Mouse (Mus musculus): ENCODE data around the gene Fads3.

Fads3 gene

DNA sequence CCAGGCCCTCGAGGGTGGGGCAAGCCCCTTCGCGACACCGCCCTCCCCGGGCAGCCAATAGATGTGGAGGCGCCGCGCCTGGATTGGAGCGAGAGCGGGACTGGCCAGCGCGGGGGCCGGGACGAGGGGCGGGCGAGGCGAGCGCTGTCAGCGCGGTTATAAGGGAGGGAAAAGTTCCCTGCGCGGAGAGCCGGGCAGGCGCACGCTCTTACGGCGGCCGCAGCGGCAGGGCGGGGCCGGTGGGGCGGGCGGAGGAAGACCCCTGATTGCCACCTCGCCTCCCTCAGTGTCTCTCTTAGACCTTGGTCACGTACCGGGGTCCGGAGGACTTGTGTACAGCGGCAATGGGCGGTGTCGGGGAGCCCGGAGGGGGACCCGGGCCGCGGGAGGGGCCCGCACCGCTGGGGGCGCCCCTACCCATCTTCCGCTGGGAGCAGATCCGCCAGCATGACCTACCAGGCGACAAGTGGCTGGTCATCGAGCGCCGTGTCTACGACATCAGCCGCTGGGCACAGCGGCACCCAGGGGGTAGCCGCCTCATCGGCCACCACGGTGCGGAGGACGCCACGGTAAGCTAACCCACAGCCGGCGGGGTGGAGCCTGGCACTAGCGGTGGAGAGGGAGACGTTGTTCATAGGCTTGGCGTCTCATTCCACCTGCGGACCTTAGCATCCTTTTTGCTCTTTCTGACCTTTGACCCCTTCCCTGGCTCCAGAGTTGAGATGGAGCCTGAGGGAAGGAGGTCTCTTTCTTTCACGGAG is at the start of gene Fads3:
TSS of gene Fads3 (plus strand) at position 182 of the 761 bp plus-strand sequence.
- DNase-seq (ENCODE audit: low read depth, low spot score) = no peak

DNA sequence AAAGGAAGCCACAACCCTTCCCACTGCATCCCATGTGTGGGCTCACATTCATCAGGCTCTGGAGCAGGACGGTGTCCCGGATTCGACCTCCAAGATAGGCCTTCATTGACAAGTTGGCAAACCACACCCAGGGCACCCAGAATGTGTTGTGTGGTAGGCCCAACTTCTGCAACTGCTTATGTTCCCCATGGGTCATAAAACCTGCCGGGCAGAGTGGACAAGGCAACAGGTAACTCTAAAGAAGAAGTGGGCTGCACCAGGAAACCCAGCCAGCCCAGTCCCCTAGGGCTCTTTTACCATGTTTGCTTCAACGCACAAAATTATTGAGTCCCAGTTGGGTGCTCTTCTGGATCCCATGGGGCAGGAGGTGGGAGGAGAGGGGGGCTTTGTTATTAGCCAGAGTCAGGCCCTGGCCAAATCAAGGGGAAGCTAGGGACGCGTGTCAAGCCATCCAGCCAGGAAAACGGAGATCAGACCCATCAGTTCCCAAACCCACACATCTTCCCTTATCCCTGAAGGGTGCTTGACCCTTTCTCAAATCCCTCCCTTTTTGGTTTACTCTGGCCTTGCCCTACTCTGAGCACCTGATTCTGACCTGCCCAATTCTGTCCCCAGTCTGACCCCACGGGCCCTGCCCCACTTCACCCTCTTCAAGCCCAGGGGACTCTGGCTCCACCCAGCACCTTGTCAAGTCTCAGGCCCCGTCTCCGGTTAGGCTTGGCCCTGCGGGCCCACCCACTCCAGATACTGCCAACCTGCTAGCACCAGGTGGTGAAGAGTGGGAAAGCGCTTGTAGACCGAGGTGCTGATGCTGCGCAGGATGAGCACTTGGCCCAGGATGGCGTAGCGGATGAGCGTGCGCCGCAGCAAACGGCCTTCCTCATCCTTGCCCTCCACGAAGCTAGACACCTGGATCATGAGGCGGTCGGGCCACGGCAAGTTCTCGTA is 49.1 kb upstream of the Fads3 start:
- no peak for DNase-seq (ENCODE audit: low read depth, low spot score)

DNA sequence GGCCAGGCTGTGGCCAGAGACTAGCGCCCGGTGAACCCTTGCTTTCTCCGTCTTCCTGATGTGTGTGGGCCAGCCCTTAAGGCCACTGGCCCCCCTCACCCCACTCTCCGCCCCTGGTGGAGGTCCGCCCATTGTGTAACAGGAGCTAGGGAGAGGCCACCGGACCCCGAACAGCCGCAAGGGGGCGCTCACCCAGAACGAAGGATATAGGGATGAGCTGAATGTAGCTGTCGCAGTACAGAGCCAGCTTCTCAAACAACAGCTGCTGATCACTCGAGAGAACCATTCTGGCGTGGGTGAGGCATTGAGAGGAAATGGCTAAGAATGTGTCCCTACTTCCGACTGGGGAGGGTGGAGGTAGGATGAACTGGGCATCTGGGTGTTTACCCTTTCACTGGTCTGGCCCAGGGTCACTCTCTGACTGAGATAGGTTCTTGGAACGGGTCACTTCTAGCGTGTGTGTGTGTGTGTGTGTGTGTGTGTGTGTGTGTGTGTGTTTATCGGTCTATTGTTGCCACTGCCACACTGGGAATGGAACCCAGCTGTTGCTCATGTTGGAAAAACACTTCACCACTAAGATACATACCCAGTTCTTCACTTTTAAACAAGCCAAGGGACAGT is 48.2 kb upstream of the Fads3 start:
- peak; percentile 65 for DNase-seq (ENCODE audit: low read depth, low spot score)

DNA sequence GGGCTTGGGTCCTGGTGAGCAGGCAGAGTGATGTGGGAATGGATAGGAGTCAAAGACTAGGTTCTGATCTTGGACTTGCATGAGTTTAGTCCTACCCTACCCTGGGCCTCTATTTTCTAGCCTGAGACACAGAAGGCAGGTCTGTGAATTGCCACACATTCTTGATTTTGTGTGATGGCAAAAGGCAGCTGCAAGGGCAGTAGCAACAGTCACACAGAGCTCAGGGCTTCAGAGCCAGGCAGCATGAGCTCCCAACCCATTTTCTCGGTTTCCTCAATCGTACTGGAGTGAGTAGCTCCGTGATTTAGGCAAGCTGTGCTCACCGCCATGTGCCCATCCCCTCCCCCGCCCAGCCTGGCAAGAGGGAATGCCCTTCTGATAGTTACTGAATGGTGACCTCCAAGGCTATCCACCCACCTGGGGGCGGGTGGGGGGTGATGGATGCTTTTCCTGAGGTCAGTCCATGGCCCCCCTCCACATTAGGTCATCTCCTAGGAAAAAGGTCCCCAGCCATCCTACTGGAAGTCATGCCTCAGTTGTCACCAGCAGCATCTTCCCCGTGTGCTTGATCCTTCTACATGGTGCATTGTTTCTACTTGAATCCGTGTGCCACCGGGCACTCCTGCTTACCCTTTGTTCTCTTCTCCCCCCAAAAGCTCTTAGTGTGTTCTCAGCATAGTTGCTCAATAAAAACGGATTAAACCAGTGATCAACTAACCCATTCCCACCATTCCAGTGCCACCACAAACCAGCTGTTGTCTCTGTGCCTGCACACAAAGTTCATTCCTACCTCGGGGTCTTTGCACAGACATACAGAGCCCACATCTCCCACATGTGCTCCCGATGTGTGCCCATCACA is 43.9 kb upstream of the Fads3 start:
- no peak for DNase-seq (ENCODE audit: low read depth, low spot score)

DNA sequence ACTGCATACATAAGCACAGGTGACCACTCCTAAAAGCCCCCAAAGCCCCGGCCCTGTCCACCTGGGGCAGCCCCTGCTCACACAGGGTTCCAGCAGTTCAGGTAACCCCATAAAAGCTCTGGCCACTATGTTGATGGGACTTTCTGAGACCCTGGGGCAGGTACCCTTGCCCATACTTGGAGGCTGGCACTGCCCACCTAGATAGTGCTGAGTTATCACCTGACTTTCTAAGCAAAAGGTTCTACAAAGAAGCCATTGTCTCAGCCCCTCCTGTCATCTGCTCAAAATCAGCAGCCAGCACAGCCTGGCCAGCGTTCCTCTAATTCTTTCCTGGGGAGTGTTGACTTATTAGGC is 43.3 kb upstream of the Fads3 start:
- DNase-seq (ENCODE audit: low read depth, low spot score) = no peak

DNA sequence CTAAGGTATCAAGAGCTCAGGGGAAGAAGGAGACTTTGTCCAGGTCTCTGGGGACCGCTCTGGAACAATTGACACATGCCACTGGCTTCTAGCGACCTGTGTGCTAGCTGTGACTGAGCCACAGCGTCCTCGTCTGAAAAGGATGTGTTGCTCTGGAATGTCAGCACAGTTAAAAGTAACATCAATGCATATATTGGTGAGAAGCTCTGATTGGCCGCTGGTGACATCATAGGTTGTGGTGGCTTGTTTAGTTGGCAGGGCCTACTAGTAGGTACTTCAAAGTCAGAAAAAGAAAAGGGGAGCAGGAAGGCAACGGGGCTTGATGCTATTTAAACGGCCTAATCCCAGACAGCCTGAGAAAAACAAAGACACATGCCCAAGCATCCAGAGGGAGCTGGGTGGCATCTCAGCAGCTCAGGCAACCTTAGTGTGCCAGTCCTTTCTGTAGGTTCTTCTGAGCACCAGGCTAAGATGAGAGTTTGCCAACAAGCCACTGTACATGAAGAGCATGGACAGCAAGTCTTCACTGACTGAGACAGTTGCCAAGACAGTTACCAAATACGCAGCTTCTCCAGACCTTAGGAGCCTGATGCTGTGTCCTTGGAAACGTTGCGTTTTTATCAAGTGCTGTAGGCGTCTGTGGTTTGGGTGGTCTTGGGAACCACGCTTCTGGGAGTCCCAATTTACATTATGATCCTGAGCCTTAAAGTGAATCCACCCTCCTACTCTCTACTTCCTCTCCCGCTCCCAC is 42.5 kb upstream of the Fads3 start:
- no peak for DNase-seq (ENCODE audit: low read depth, low spot score)

DNA sequence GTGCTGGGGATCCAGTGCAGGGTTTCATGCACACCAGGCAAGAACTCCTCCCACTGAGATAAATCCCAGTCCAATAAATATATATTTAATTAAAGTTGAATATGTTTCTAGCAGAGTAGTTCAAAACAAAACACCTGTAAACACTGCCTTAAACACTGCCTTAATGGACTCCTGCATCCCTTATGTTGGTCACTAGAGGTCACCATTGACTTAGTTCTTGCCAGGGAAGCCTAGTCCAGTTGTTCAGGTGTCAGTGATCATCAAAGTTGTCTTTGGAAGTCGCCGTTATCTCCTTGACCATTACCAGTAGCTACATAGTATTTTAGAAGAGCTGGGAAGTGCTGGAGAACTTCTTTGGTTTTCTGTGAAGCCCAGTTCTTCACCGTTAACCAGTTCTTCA is 41.0 kb upstream of the Fads3 start:
- peak; percentile 66 for DNase-seq (ENCODE audit: low read depth, low spot score)

DNA sequence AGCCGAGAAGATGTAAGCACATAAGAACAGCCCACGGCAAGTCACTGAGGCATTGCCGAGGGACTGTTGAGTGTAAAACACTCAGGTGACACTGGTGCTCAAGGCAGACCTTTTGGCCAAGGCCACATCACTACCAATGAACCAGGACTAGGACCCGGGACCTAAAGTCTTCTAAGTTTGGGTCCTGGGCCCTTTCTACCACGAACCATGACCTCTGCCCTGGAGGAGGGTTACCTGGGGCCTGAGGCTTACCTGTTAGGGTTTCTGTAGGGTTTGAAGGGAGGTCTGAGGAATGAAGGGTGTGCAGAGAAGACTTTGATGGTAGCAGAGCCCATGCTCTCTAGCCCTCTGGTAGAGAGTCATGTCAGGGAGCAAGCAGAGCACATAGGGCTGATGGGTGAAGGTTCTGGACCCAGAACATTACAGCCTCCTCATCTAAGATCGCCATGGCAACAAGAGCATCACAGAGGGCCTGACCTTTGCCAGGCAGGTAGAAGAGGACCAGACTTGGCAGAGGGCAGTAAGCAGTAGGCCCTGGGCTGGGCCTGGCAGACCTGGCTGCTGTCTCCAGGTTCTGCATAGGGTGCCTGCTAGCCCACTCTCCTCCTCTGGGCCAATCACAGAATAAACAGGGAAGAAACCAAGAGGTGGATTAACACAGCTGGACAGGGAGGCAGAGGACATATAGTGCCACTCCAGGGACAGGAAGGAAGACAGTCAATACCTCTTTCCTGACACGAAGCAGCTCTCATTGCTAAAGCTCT is 40.0 kb upstream of the Fads3 start, which contains the start of the genes Best1 and Rab3il1:
TSS of gene Best1 (minus strand) at position 428 of the 764 bp plus-strand sequence.
TSS of gene Rab3il1 (plus strand) at position 464 of the 764 bp plus-strand sequence.
- DNase-seq (ENCODE audit: low read depth, low spot score) = no peak

DNA sequence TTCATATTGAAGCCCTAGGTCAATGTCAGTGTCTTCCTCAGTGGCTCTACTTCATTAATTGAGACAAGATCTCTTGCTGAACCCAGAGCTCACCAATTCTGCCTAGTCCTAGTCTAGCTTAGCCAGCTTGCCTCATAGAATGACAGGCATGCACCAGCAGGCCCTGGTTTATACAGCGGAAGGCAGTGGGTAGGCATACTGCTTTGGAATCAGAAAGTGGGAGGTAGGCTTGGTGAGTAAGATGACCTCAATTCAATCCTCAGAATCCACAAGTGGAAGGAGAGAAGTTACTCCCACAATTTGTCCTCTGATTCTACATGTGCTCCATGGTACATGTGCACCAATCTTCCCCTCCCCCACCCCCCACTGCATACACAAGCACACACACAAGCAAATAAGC is 37.7 kb upstream of the Fads3 start:
- no peak for DNase-seq (ENCODE audit: low read depth, low spot score)

DNA sequence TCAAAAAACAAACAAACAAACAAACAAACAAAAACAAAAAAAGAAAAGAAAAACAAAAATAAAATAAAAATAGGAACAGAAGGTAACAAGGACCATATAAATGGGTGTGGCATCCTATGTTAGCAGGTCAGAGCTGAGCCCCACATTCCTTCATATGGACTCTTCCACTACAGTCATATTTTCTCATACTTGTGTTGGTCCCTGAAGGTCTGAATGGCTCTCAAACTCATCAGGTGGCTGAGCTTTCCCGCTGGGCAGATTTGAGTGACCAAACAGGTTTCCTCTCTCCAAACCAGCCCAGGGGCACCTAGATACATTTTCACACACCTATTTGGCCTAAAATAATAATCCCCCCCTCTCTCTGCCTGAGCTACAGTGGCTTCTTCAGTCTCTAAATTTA is 30.0 kb upstream of the Fads3 start:
- no peak for DNase-seq (ENCODE audit: low read depth, low spot score)

DNA sequence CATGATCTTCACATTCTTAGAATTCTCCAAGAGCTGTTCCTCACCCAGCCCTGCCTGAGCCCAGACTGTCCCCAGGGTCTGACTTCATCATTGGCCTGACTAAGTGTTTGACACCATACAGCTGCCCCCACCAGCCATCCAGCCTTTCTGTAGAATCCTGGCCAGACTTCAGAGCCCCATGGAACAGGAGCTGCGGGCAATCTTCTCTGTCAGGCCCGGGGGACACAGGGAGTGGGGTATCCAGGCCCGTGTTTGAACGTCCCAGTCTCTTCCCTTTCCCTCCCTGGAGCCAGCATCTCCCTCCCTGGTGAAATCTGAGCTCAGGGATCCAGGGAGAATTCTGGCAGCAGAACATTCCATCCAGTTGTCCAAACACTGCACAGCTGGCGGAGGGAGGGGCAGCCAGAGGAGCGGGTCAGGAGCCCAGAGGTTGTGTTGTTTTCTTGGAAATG is 28.5 kb upstream of the Fads3 start:
- no peak for DNase-seq (ENCODE audit: low read depth, low spot score)

DNA sequence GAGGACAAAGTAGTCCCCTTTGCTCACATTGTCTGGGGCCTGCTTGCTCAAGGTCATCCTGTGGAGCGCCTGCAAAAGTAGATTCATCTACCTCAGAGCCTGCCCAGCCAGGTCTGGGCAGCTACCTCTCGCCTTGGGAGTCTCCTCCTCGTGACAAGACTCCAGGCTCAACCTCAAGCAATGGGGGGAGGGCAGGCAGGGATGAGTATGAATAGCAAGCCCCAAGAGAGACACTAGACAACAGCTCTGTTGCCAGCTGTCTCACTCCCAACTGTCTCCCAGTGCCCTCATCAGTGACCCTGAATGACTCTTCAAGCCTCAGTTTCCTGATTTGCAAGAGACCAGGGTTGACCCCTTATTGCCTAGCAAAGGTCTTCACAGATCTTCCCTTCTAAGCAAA is 28.0 kb upstream of the Fads3 start:
- DNase-seq (ENCODE audit: low read depth, low spot score) = no peak

DNA sequence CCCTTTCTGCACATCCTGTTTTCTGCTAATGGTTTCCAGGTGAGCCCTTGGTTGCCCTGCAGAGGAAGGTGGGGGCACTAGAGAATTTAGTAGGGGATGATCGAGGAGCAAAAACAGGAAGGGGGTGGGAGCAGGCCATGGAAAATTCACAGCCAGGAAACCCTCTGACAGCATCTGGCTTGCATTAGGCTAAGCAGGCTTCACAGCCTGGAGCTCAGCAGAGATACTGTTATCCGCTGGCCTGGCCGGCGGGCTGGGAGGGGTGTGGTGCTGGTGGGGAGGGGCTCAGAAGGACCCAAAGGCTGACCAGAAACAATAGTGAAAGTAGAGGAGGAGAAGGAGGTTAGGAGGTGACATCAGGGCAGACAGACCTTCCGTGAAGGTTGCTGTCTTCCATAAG is 27.5 kb upstream of the Fads3 start:
- DNase-seq (ENCODE audit: low read depth, low spot score) = no peak

DNA sequence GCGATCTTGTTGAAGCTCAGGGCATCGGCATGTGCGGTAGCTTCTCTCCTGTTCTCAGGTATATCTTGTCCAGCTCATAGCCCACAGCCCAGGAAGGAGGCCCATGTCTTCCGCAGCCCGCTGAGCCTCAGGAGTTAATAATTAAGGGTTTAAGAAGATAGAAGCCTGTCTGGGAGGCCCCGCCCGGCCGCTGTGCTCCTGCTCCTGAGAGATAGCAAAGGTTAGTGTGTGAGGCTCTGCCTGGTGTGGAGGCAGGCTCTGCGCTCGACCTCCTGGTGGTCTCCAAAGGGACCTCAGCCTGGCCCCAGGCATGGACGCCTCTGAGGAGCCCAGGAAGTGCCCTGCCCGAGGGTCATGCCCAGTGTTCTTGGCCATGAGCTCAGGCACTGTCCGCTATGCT is 26.5 kb upstream of the Fads3 start:
- DNase-seq (ENCODE audit: low read depth, low spot score) = peak; percentile 86

DNA sequence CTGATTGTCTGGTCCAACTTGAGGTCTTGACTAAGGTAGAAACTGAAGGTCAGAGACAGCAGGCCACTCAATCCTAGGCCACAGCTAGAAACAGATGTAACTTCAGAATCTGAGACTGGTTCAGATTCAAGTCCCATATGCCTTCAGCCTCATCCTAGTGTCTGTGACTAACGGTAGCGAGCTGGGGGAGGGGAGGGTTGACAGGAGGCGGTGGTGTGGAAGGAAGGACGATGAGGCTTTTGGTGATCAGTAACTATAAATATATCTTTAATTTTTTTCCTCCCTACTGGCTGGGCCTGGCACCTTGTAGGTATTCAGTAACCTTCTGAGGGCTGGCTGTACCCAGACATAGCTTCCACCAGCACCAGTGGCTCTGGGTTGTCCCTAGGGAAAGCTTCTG is 25.9 kb upstream of the Fads3 start:
- peak; percentile 34 for DNase-seq (ENCODE audit: low read depth, low spot score)

DNA sequence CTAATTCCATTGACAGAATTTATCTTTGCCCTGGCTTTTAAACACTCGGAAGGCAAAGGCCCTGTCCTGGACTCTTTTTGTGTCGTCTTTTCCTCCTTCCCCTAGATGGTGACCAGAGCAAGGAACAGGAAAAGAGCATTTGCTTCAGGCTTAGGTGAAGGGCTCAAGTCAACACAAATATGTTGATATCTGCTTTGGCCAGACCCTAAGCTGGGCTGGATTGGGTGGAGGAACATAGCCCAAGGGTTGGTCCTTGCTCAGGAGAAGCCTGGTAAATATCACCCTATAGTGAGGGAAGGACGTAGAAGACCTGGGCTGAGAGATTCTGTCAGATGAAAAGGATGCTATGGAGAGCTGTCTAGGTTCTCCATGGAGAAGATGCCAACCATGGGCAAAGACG is 25.2 kb upstream of the Fads3 start:
- peak; percentile 51 for DNase-seq (ENCODE audit: low read depth, low spot score)

DNA sequence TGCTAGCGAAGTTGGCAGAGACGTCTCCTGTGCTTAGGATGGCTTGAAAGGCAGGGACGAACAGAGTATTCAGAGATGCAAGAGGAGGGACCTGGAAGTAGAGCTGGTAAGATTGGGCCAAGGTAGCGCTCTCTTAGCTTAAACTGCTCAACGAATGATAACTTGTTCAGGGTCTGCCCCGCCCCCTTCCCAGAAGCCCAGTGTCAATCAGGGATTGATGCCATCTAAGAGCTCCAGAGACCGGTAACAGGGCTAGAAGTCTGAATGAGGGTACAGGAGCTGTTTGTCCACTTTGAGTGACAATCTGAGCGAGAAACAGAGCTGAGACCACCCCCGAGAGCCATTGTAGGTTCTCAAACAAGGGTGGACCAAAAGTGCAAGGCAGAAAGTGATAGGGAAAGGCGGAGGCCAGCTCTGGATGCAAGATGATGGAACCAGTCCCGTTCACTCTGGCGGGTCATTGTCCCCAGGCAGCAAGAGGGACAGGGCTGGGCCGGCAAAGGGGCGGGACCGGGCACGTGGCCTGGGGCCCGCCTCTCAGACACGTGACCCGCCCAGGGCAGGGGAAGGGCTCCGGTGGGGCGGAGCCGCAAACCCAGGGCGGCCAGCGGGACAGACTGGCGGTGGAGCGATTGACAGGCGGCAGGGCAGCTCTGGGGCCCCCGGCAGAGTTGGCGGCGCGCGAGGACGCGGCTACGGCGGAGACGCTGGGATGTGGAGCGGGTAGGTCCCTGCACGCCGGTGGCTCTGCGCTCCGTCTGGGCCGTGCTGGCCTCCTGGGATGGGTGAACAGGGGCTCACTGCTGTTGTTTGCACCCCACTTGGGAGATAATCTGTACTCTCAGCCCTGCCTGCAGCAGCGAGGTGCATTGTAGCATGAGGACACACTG is 23.5 kb upstream of the Fads3 start:
- peak; percentile 87 for DNase-seq (ENCODE audit: low read depth, low spot score)

DNA sequence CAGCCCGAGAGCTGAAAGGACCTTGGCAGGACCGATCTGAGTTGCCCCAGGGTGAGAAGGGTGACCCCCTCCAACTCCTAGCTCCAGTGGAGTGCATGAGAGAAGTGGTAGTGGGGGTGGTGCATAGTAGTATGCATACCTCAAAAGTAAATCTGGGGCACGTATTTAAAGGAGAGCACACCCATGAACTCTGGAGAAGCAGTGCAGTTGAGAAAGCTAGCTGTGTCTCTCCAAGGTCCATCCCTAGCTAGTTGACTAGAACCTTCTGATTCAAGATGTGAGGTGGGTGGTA is 22.9 kb upstream of the Fads3 start:
- DNase-seq (ENCODE audit: low read depth, low spot score) = no peak

DNA sequence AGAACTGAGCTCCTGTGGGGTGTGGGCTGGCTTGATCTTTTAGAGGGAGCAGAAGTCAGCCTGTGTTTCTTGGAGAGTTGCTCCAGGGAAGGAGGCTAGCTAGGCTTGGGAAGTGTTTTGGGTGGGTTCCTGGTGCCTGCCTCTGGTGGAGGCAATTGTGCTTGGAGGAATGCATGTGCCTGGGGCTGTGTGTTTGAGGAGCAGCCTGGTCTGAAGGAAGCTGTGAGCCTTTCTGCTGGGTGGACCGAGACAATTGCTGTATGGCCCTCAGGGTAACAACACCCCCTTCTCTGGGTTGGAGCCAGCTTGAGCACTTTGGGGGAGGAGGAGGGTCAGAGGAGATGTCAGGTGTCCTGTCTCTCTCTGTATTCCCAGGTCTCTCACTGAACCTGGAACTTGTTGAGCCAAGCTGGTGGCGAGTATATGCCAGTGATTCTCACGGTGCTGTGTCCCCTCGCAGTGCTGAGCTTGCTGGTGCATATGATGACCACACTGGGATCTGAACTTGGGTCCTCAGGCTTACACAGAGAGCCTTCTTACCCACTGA is 22.1 kb upstream of the Fads3 start:
- no peak for DNase-seq (ENCODE audit: low read depth, low spot score)
